Mouse (Mus musculus) heart, embryonic 15.5 days (tissue): ENCODE results near the gene Gm20503. TPM values are rescaled to one million over a fixed set of nuclear protein-coding genes. Genes with fewer than 3 reads are reported as not detected.
A peak's percentile ranks its signal among the peaks of the same experiment; 100 is the strongest.

Source experiments
- ATAC-seq: fragments of 200-750 bp; cut with Nextera tagmentation; replicated peaks from 2 replicates; pipeline ENCODE4 v1.8.0; 2017; ENCODE audit warnings: low read depth, moderate TSS enrichment; ENCODE audit not compliant: insufficient number of reproducible peaks, insufficient read depth, low FRiP score
- H3K27ac ChIP-seq: fragments of 300-500 bp; sonication (generic); 2 replicates; pipeline ENCODE4 v1.5.1; 2015; ENCODE audit warnings: mild to moderate bottlenecking, inconsistent platforms
- H3K27me3 ChIP-seq: fragments of 300-500 bp; sonication (generic); 2 replicates; pipeline ENCODE4 v1.6.1; 2015; ENCODE audit warnings: inconsistent platforms
- H3K36me3 ChIP-seq: fragments of 300-500 bp; sonication (generic); 2 replicates; pipeline ENCODE4 v1.6.1; 2015; ENCODE audit warnings: mild to moderate bottlenecking, inconsistent platforms
- H3K4me1 ChIP-seq: fragments of 300-500 bp; sonication (generic); replicated peaks from 2 replicates; pipeline ENCODE4 v1.6.1; 2015; ENCODE audit warnings: inconsistent platforms
- H3K4me2 ChIP-seq: fragments of 300-500 bp; sonication (generic); 2 replicates; pipeline ENCODE4 v1.6.1; 2015; ENCODE audit warnings: inconsistent platforms, mild to moderate bottlenecking, moderate library complexity
- H3K4me3 ChIP-seq: fragments of 300-500 bp; sonication (generic); 2 replicates; pipeline ENCODE4 v1.5.1; 2015; ENCODE audit warnings: mild to moderate bottlenecking, inconsistent platforms
- H3K9ac ChIP-seq: fragments of 300-500 bp; sonication (generic); 2 replicates; pipeline ENCODE4 v1.6.1; 2015; ENCODE audit warnings: mild to moderate bottlenecking, inconsistent platforms
- H3K9me3 ChIP-seq: fragments of 300-500 bp; sonication (generic); replicated peaks from 2 replicates; pipeline ENCODE4 v1.6.1; 2016; ENCODE audit warnings: inconsistent platforms
- WGBS: fragments of 180-500 bp; shearing (Covaris S2); methylation state at CpG from one replicate; pipeline ENCODE4 v1.1.7; 2015; ENCODE audit warnings: mixed read lengths; 5-methylcytosine and 5-hydroxymethylcytosine counted together
- polyA plus RNA-seq: library from polyadenylated mRNA; unstranded; fragments of >200 nt; fragmentation: Nextera tagmentation; extraction: Ambion mirVana; gene quantifications from 2 replicates; pipeline ENCODE4 v1.2.1, GENCODE M21; 2015

Gene Gm20503
- polyA plus RNA-seq, 1 experiment from 2014 or later = 12.2 TPM

DNA sequence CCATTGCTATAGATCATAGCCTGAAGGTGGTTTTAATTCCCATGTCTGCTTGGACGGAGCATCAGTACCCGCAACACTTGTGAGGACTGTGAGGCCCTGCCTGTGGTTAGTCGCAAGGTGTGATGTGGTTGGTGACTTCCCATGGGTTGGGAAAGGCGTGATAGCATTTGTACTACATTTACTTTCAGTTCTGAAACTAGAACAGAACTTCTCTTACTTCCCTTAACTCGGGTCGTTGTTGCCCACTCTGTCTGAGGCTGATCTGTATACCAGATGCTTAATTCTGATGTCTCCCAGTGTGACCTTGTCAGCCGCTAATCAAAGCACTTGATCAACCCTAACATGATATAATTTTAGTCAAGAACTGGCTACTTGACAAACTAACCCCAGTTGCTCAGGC lies 6.2 kb downstream of the Gm20503 start:
- no peaks in the 10 kb centered on the region for H3K27me3 ChIP-seq
- 87% methylated on average over 7 of the region's 7 CpGs for WGBS
- ATAC-seq = no peak
- peaks cover 35% of the 10 kb centered on the region for H3K4me1 ChIP-seq
- no peaks in the 10 kb centered on the region for H3K9me3 ChIP-seq
- H3K36me3 ChIP-seq = no peaks in the 10 kb centered on the region
- no peak overlapping the region for H3K4me3 ChIP-seq
- no peak overlapping the region for H3K9ac ChIP-seq
- H3K4me2 ChIP-seq = no peak overlapping the region
- H3K27ac ChIP-seq = no peak overlapping the region

DNA sequence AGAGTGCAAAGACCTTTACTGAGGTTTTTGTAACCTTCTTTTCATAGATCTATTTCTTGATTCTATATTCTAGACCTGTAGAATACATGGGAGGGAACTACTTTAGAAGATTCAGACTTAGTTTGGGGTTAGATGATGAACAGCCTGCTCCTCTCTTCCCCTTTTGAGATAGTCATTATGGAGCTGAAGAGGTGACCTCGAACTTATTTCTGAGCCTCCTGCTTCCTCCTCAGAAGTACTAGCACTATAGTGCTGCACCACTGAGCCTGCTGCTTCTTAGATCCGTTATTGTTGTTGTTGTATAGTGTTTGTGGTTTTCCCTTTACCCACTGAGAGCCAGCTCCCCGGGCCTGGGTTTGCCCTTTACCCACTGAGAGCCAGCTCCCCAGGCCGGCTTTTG lies 6.7 kb downstream of the Gm20503 start:
- no peaks in the 10 kb centered on the region for H3K27me3 ChIP-seq
- H3K27ac ChIP-seq = no peak overlapping the region
- no peaks in the 10 kb centered on the region for H3K9me3 ChIP-seq
- H3K36me3 ChIP-seq = no peaks in the 10 kb centered on the region
- 72% methylated on average over 4 of the region's 4 CpGs for WGBS
- ATAC-seq = no peak
- peaks cover 32% of the 10 kb centered on the region for H3K4me1 ChIP-seq
- no peak overlapping the region for H3K9ac ChIP-seq
- H3K4me2 ChIP-seq = no peak overlapping the region
- no peak overlapping the region for H3K4me3 ChIP-seq

DNA sequence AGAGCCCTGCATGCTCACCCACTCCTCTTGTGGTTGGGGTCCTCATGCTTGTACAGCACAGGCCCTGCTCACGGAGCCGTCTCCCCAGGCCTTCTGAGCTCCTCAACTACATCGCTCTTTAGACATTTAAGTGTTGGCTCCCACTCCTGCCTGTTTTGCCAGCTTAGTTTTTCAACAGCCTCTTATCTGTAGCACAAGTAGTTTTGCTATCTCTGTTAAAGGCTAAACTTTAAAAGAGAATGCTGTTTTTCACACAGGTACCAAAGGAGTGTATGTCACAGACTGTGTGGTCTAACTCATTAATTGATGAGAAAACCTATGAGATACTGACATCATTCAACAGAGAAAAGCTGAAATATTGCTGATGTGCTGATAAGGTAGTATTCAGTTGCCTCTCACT lies 8.4 kb downstream of the Gm20503 start:
- H3K4me2 ChIP-seq = no peak overlapping the region
- no peak overlapping the region for H3K9ac ChIP-seq
- H3K27me3 ChIP-seq = no peaks in the 10 kb centered on the region
- H3K36me3 ChIP-seq = no peaks in the 10 kb centered on the region
- WGBS = 26% methylated on average over 3 of the region's 3 CpGs
- H3K9me3 ChIP-seq = no peaks in the 10 kb centered on the region
- no peak overlapping the region for H3K27ac ChIP-seq
- H3K4me1 ChIP-seq = peaks cover 16% of the 10 kb centered on the region
- H3K4me3 ChIP-seq = no peak overlapping the region
- ATAC-seq = no peak

DNA sequence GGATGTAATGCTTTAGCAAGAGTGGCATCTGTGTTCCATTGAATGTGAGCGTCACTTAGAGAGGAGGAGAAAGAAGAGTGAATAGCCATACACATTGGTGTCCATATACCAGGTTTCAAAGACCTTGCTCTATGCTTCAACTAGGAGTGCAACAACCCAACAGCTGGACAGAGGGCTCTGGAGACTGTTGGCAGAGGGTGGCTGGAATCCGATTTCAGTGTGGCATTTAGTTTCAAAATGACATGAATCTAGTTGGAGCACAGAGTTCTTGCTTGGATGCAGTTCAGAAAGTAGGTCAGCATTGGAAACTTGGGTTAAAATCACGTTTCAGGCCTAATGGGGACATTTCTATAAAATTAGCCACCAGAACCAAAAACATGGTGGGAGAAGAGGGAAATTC lies 12.2 kb downstream of the Gm20503 start:
- no peak for ATAC-seq
- Histone ChIP-seq H3K27ac (no peak overlapping the region), H3K9me3 (no peaks in the 10 kb centered on the region), H3K4me3 (no peak overlapping the region), H3K9ac (no peak overlapping the region), H3K4me1 (peaks cover 14% of the 10 kb centered on the region), H3K36me3 (peaks cover 17% of the 10 kb centered on the region; the same call in 1 of the 2 replicates), H3K27me3 (no peaks in the 10 kb centered on the region), H3K4me2 (no peak overlapping the region)
- WGBS = 84% methylated on average over 3 of the region's 3 CpGs

DNA sequence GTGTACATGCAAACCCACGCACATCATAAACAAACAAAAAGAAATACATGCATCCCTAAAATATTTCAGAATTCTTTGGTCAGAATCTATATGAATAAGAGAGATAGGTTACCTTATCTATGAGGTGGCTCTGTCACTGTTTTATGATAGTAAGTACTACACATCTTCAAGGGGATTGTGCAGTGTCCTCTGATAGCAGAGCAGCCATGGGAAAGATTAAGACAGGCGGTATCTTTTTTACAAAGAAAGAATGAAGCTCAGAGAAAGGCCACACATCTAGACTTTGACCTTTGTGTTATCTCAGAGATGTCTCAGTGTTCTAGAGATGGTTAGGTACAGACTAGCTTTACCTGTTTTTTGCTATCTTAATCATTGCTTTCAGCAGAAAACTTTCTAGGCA lies 13.9 kb downstream of the Gm20503 start:
- H3K27ac ChIP-seq = no peak overlapping the region
- no peaks in the 10 kb centered on the region for H3K27me3 ChIP-seq
- no peaks in the 10 kb centered on the region for H3K9me3 ChIP-seq
- peaks cover 9% of the 10 kb centered on the region for H3K4me1 ChIP-seq
- no peak overlapping the region for H3K4me3 ChIP-seq
- H3K9ac ChIP-seq = no peak overlapping the region
- ATAC-seq = no peak
- peaks cover 24% of the 10 kb centered on the region; the same call in 1 of the 2 replicates for H3K36me3 ChIP-seq
- WGBS = 87% methylated on average over 2 of the region's 2 CpGs
- H3K4me2 ChIP-seq = no peak overlapping the region

DNA sequence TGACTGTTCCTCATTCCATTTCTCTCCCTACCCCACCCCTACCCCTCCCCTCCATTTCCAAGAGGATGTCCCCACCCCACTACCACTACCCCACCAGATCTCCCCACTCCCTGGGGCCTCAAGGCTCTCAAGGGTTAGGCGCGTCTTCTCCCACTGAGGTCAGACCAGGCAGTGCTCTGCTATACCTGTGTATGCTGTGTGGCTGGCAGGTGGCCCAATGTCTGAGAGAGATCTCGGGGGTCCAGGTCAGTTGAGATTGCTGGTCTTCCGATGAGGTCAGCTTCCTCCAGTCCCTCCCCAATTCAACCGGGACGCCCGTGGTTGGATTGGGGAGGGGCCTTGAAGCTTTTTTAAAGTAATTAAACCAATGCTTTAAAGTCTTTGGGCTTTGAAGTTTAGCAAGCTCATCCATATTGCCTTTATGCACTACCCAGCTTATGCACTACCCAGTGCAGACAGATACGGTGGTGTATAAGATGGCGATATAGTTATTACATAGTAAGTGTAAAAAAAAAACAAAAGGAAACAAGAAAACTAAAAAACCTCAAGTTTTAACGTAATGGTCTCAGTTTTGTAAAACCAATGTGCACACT lies 31.4 kb downstream of the Gm20503 start:
- no peaks in the 10 kb centered on the region; the same call in 1 of the 2 replicates for H3K9me3 ChIP-seq
- H3K4me2 ChIP-seq = peak overlapping the region; percentile 92
- H3K4me1 ChIP-seq = peaks cover 11% of the 10 kb centered on the region
- no peaks in the 10 kb centered on the region for H3K27me3 ChIP-seq
- no peaks in the 10 kb centered on the region for H3K36me3 ChIP-seq
- no peak overlapping the region for H3K27ac ChIP-seq
- 83% methylated on average over 10 of the region's 10 CpGs for WGBS
- H3K9ac ChIP-seq = no peak overlapping the region
- peak overlapping the region; percentile 93 for H3K4me3 ChIP-seq
- ATAC-seq = no peak

DNA sequence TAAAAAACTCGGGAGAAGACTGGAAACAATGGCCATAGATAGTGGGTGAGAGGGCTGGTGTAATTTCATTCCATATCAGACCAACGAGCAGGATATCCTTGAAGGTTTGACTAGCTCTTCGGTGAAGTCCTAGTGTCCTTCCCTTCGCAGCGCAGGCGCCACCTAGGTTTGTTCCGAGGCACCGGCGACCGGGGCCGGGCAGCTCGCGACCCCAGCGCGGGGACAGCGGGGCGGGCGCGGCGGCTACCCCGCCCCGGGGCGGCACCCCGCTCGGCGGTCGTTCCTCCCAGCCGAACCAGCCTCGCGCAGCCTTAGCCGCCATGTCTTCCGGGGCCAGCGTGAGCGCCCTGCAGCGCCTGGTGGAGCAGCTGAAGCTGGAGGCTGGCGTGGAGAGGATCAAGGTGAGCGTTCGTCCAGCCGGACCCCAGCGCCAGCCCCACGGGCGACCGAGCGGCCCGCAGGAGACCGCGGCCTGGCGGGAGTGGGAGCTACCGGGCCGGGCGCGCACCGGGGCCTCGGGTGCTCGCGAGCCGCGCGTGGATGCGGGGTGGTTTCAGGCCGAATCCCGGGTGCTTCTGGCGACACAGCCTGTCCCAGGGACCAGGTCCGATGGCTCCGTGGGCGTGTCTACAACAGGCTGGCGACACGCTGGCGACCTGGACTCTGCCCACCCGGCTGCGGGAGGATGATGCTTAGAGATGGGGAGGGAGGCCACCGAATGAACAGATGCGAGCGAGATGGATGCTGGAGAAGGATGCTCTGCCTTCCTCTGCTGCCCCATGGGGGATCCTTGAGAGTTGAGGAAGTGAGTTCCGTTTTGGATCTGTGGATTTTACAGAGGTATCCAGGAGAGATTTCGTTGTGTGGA lies 32.1 kb downstream of the Gm20503 start, which contains the start of gene Gng10:
TSS of gene Gng10 (plus strand) at position 171 of the 868 bp plus-strand sequence.
- WGBS = 12% methylated on average over 76 of the region's 76 CpGs

DNA sequence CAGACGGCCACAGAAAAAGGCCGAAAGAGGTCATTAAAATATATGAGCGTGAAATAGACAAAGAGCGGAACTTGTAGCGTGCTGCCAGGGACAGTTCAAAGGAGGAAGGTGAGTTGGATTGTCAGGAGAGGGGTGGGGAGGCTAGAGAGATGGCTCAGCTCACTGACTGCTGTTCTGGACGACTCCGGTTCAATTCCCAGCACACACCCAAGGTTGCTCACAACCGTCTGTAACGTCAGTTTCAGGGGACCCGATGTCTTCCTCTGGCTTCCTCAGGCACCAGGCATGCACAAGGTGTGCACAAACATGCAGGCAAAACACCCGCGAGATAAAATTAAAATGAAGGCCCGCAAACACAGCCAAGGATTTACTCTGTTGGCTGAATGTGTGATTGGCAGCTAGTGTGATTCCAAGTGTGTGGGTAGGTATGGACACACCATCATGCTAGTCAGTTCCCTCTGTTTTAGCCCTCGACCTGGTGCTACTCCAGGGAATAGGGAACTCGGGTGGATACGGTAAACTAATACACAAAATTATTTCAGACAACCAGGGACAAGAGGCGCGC lies 32.9 kb downstream of the Gm20503 start:
- peak overlapping the region; percentile 93 for H3K4me3 ChIP-seq
- peak overlapping the region; percentile 92 for H3K4me2 ChIP-seq
- 69% methylated on average over 18 of the region's 18 CpGs for WGBS
- peaks cover 11% of the 10 kb centered on the region for H3K4me1 ChIP-seq
- no peaks in the 10 kb centered on the region for H3K27me3 ChIP-seq
- H3K27ac ChIP-seq = no peak overlapping the region
- no peaks in the 10 kb centered on the region; the same call in 1 of the 2 replicates for H3K9me3 ChIP-seq
- no peak for ATAC-seq
- H3K9ac ChIP-seq = peak overlapping the region; percentile 83
- H3K36me3 ChIP-seq = no peaks in the 10 kb centered on the region

More for the DNA sequence above, 32.1 kb downstream of the Gm20503 start, which contains the start of gene Gng10:
- Histone ChIP-seq H3K4me3 (peak within 1 kb of the TSS; percentile 93), H3K27ac (peak within 1 kb of the TSS; percentile 67), H3K9ac (peak within 1 kb of the TSS; percentile 83), H3K9me3 (no peaks in the 10 kb centered on the region; the same call in 1 of the 2 replicates), H3K4me1 (peaks cover 11% of the 10 kb centered on the region), H3K27me3 (no peaks in the 10 kb centered on the region), H3K36me3 (no peaks in the 10 kb centered on the region), H3K4me2 (peak within 1 kb of the TSS; percentile 92)
- ATAC-seq = peak; percentile 87

DNA sequence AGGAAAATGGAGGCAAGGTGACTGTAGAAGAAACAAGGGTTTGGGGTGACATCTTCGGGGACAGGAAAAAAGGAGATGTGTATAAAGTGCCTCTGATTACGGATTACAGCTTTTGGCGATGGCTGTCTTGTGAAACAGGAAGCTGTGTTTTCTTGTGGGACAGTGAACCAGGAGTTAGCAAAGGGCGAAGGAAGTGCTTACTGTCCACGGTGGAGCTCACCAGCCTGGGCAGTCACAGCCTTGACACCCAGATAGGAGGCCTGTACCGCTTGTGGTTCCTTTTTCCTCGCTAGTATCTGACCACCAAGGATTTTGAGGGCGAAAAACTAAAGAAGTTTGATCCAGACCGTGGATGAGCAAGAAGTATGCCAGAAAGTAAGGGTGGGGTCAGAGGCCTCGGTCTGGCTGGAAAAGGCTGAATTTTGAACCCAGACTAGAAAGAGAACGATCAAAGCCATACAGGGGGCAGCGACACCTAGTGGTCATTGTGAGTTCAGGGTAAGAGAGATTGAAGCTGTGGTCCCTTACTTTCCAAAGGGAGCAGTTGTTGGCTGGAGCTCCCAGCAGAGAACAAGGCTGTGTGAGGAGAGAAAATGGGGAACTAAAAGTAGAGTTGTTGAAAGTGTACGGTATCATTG lies 33.6 kb downstream of the Gm20503 start:
- Histone ChIP-seq H3K27ac (no peak overlapping the region), H3K9me3 (no peaks in the 10 kb centered on the region; the same call in 1 of the 2 replicates), H3K4me1 (peaks cover 11% of the 10 kb centered on the region), H3K4me3 (no peak overlapping the region; the same call in 1 of the 2 replicates), H3K4me2 (peak overlapping the region; percentile 31; the same call in 1 of the 2 replicates), H3K36me3 (no peaks in the 10 kb centered on the region), H3K9ac (no peak overlapping the region), H3K27me3 (no peaks in the 10 kb centered on the region)
- ATAC-seq = no peak
- WGBS = 52% methylated on average over 13 of the region's 13 CpGs

DNA sequence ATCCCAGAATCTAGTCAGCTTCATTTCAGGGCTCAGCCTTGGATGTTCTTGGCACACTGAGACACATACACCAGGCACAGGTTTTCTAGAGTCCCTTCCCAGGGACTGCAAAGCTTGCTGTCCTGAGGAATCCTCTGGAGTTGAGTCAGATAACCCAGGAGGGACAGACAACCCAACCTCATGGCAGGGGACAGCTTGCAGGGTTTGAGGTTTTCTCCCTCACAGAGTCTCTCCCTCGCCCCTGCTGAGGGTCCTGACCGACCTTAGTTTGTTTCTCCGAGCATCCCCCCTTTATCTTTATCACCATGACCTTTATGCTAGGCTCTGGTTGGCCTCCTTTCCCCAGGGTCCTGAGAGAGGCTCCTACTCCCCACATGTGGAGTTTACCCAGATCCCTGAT lies 34.5 kb downstream of the Gm20503 start:
- no peak for ATAC-seq
- Histone ChIP-seq H3K9ac (no peak overlapping the region), H3K4me3 (no peak overlapping the region), H3K27me3 (no peaks in the 10 kb centered on the region), H3K36me3 (no peaks in the 10 kb centered on the region), H3K4me1 (peaks cover 11% of the 10 kb centered on the region), H3K27ac (no peak overlapping the region), H3K4me2 (no peak overlapping the region), H3K9me3 (no peaks in the 10 kb centered on the region; the same call in 1 of the 2 replicates)
- 59% methylated on average over 3 of the region's 3 CpGs for WGBS
